Mouse (Mus musculus): ENCODE measurements around the gene Edaradd.

GRCm38 (mm10) chr13:12456711-12457110, 63.5 kb downstream of the Edaradd start:
- TF ChIP-seq CTCF (IDR thresholded peaks at IDR 0.05; ENCODE audit: low read depth, low read length) (no peak), POLR2A (IDR thresholded peaks at IDR 0.05; ENCODE audit: borderline replicate concordance, low read depth, low read length) (no peak)

Measured in bone marrow macrophage, adult 2 months (primary cell).